Mouse (Mus musculus) heart, postnatal 0 days (tissue): ENCODE data around the gene Cdkal1. TPM values are rescaled to one million over a fixed set of nuclear protein-coding genes. Genes with fewer than 3 reads are reported as not detected.

Source experiments
- ATAC-seq: fragments of 200-750 bp; cut with Nextera tagmentation; 2 replicates; pipeline ENCODE4 v1.8.0; 2017; ENCODE audit warnings: low read depth, moderate number of reproducible peaks, moderate library complexity; ENCODE audit not compliant: insufficient read depth
- DNase-seq: peaks from one replicate; pipeline ENCODE4 v3.0.0-alpha.2; 2016; ENCODE audit warnings: low spot score
- H3K27ac ChIP-seq: fragments of 300-500 bp; sonication (generic); 2 replicates; pipeline ENCODE4 v1.5.1; 2014; ENCODE audit warnings: low read depth, mild to moderate bottlenecking
- H3K27me3 ChIP-seq: fragments of 300-500 bp; sonication (generic); 2 replicates; pipeline ENCODE4 v1.6.1; 2014; ENCODE audit warnings: low read length, mixed read lengths; ENCODE audit not compliant: control insufficient read depth, insufficient read depth
- H3K36me3 ChIP-seq: fragments of 300-500 bp; sonication (generic); replicated peaks from 2 replicates; pipeline ENCODE4 v1.6.1; 2014; ENCODE audit warnings: low read length, mixed read lengths; ENCODE audit not compliant: control insufficient read depth, insufficient read depth
- H3K4me1 ChIP-seq: fragments of 300-500 bp; sonication (generic); 2 replicates; pipeline ENCODE4 v1.6.1; 2014; ENCODE audit warnings: antibody characterized with exemption; ENCODE audit not compliant: control insufficient read depth, insufficient read depth
- H3K4me2 ChIP-seq: fragments of 300-500 bp; sonication (generic); 2 replicates; pipeline ENCODE4 v1.6.1; 2014; ENCODE audit warnings: low read depth, mild to moderate bottlenecking, low read length, moderate library complexity
- H3K4me3 ChIP-seq: fragments of 300-500 bp; sonication (generic); 2 replicates; pipeline ENCODE4 v1.5.1; 2014; ENCODE audit warnings: low read depth, low read length
- H3K9ac ChIP-seq: fragments of 300-500 bp; sonication (generic); replicated peaks from 2 replicates; pipeline ENCODE4 v1.6.1; 2014; ENCODE audit warnings: low read depth, low read length, mixed read lengths
- H3K9me3 ChIP-seq: fragments of 300-500 bp; sonication (generic); replicated peaks from 2 replicates; pipeline ENCODE4 v1.6.1; 2016; ENCODE audit warnings: low read length; ENCODE audit not compliant: control insufficient read depth
- CTCF ChIP-seq: IDR thresholded peaks from 2 replicates; pipeline ENCODE4 v1.5.1; 2016; ENCODE audit warnings: antibody characterized with exemption, control low read depth, low read depth
- EP300 ChIP-seq: IDR thresholded peaks from 2 replicates; pipeline ENCODE4 v1.6.1; 2016; ENCODE audit warnings: antibody characterized with exemption, low read depth
- whole genome bisulfite sequencing: fragments of 180-500 bp; shearing (Covaris S2); extraction: QIAGEN DNeasy Blood & Tissue Kit; methylation state at CpG from one replicate; pipeline ENCODE4 v1.1.7; 2014; 5-methylcytosine and 5-hydroxymethylcytosine counted together
- polyA plus RNA-seq: library from polyadenylated mRNA; unstranded; fragments of >200 nt; fragmentation: Nextera tagmentation; extraction: Ambion mirVana; gene quantifications from 2 replicates; pipeline ENCODE4 v1.2.1, GENCODE M21; 2015
- total RNA-seq: library from RNA; depleted of rRNA; stranded (reverse); fragments of >200 nt; gene quantifications from 2 replicates; pipeline ENCODE4 v1.2.3, GENCODE M21; 2014; ENCODE audit warnings: low replicate concordance

Gene Cdkal1
- total and polyA plus RNA-seq, 2 experiments from 2014 or later: 9.6 to 17.6 TPM

GRCm38 (mm10) chr13:29638303-29638702 is 217.2 kb downstream of the Cdkal1 start:
- Histone ChIP-seq H3K27ac (peak overlapping the region; percentile 91), H3K36me3 (no peaks in the 10 kb centered on the region), H3K4me3 (no peak overlapping the region), H3K4me1 (peaks cover 24% of the 10 kb centered on the region), H3K9me3 (no peaks in the 10 kb centered on the region), H3K9ac (no peak overlapping the region), H3K27me3 (no peaks in the 10 kb centered on the region), H3K4me2 (no peak overlapping the region)
- DNase-seq (no peak), ATAC-seq (peak; percentile 53)
- 77% methylated on average over 4 of the region's 4 CpGs for WGBS
- TF ChIP-seq CTCF (no peak), EP300 (no peak)

DNA sequence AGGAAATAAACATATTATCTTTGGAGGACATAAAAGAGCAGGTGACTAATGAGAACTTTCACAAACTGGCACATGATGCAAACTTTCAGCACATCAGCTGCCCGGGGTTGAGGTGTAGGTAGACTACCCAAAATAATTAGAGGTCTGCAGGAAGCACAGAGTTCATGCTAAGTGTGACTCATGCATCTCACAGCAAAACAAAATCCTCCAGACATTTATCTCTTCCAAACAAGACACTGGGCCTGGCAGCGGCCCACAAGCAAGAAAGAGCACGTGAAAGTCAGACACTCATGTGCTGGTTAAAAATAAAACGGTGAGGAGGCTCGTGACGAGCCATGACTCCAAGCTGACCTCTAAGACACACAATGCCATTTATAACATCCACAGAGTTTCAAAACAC is 217.7 kb downstream of the Cdkal1 start:
- Histone ChIP-seq H3K4me2 (no peak overlapping the region), H3K27ac (peak overlapping the region; percentile 91), H3K36me3 (no peaks in the 10 kb centered on the region), H3K4me3 (no peak overlapping the region), H3K4me1 (peaks cover 24% of the 10 kb centered on the region), H3K9me3 (no peaks in the 10 kb centered on the region), H3K27me3 (no peaks in the 10 kb centered on the region), H3K9ac (no peak overlapping the region)
- 3% methylated on average over 6 of the region's 6 CpGs for WGBS
- TF ChIP-seq EP300 (peak; percentile 99), CTCF (no peak)
- ATAC-seq (peak; percentile 88), DNase-seq (peak; percentile 91)

- Histone ChIP-seq H3K36me3 (no peaks in the 10 kb centered on the region), H3K4me3 (no peak overlapping the region), H3K9me3 (no peaks in the 10 kb centered on the region), H3K27ac (0 out of 2 replicates have a peak overlapping the region, but pooled peaks have one; percentile 4), H3K27me3 (no peaks in the 10 kb centered on the region), H3K4me2 (no peak overlapping the region), H3K9ac (no peak overlapping the region), H3K4me1 (peaks cover 39% of the 10 kb centered on the region)
- no peak for ATAC-seq
- no peak for DNase-seq
- TF ChIP-seq EP300 (no peak), CTCF (no peak)
- 75% methylated on average over 3 of the region's 3 CpGs for whole genome bisulfite sequencing
These were observed 219.9 kb downstream of the Cdkal1 start for GRCm38 (mm10) chr13:29635581-29635980.

DNA sequence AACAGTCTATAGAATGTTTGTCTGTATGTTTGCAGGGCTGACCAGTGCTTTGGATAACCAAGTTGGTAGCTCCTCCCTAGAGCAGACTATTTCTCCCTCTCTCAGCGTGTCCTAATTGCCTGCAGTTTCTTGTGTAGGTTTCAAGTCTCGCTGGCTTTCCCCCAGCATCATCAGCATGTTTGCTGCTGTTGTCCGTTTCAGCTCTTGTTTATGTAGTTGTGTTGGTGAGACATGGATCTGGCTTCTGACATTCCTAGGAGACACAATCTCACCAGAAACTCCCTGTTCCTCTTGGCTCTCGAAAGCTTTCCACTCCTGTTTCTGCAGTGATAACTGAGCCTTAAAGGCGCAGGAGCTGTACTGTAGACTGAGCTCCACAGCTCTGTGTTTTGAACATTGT is 224.1 kb downstream of the Cdkal1 start:
- peak overlapping the region; percentile 27 for H3K4me2 ChIP-seq
- peak overlapping the region; percentile 72 for H3K27ac ChIP-seq
- H3K36me3 ChIP-seq: no peaks in the 10 kb centered on the region
- TF ChIP-seq CTCF: no peak
- TF ChIP-seq EP300: no peak
- peak overlapping the region; percentile 29 for H3K9ac ChIP-seq
- ATAC-seq (no peak), DNase-seq (peak; percentile 45)
- H3K4me1 ChIP-seq: peaks cover 39% of the 10 kb centered on the region
- WGBS: 20% methylated on average over 5 of the region's 5 CpGs
- H3K9me3 ChIP-seq: no peaks in the 10 kb centered on the region
- no peak overlapping the region for H3K4me3 ChIP-seq
- no peaks in the 10 kb centered on the region for H3K27me3 ChIP-seq

DNA sequence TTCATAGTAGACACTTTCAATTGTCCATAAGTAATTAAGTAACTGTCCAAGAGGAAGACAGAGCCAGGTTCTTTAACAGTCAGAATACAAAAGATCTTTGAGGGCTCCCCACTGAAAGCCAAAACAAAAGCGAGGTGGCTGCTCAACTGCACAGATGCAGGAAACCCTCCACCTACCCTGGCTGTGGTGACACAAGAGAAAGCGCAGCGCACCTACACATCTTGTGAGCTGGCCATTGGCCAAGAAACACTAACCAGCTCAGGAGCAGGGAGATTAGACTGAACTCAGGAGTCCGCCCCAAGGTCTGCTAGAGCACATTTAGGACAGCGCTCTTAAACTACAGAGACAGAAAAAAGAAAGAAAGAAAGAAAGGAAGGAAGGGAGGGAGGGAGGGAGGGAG is 226.9 kb downstream of the Cdkal1 start:
- WGBS: 9% methylated on average over 5 of the region's 5 CpGs
- Histone ChIP-seq H3K4me3 (0 out of 2 replicates have a peak overlapping the region, but pooled peaks have one; percentile 0), H3K4me1 (peaks cover 39% of the 10 kb centered on the region), H3K27me3 (no peaks in the 10 kb centered on the region), H3K9me3 (no peaks in the 10 kb centered on the region), H3K27ac (peak overlapping the region; percentile 96), H3K36me3 (no peaks in the 10 kb centered on the region), H3K9ac (0 out of 2 replicates have a peak overlapping the region, but pooled peaks have one; percentile 42), H3K4me2 (peak overlapping the region; percentile 50)
- ATAC-seq (peak; percentile 83), DNase-seq (peak; percentile 87)
- TF ChIP-seq EP300 (peak; percentile 65; the same call in 1 of the 2 replicates), CTCF (no peak)
